Mouse (Mus musculus): ENCODE measurements around the gene Rbm14. TPM values are rescaled to one million over a fixed set of nuclear protein-coding genes. Genes with fewer than 3 reads are reported as not detected.

Rbm14 gene
- total RNA-seq, 2 experiments from 2014 or later: 23.0 to 24.5 TPM

GRCm38 (mm10) chr19:4756193-4756911 lies 55.1 kb downstream of the Rbm14 start, which contains the start of gene Rbm4b:
Gene Rbm4b, plus strand, starts transcription at chr19:4756497.
- peak; percentile 95 for DNase-seq
- intact Hi-C loops (cut with DNase I): loop anchor here (2.0 to 5.0 kb wide), 3 partner anchors 36 to 152 kb away; partner anchors contain the start of genes Gm21992, Rbm14 and Rbm4

GRCm38 (mm10) chr19:4755565-4756192 lies 55.8 kb downstream of the Rbm14 start:
- peak; percentile 87 to 90 for DNase-seq
- intact Hi-C loops (cut with DNase I): loop anchor here (1.0 to 5.0 kb wide), 6 partner anchors 37 to 245 kb away; partner anchors contain the start of genes Gm21992, Mrpl11, Rbm14 and Rbm4

Other genes starting within 250 kb of the Rbm14 start
- gene Lrfn4, start 196.0 kb downstream of the Rbm14 start, total RNA-seq (2021): 1 to 10 TPM; 7.7 to 9.2 TPM
- 10 to 100 TPM in 1 of 2 experiments, 1 to 10 TPM in 1; 9.4 to 10.1 TPM for gene Rce1, start 186.0 kb downstream of the Rbm14 start, total RNA-seq (2021)
- not detected for gene Gm960, start 113.0 kb downstream of the Rbm14 start, total RNA-seq (2021)
- under 1 TPM; 0.19 to 0.22 TPM for gene Sptbn2, start 100.5 kb downstream of the Rbm14 start, total RNA-seq (2021)
- 1 to 10 TPM; 5.9 to 7.0 TPM for gene Rbm4b, start 55.1 kb downstream of the Rbm14 start, total RNA-seq (2021)
- gene Rbm4, start 17.7 kb downstream of the Rbm14 start, total RNA-seq (2021): 10 to 100 TPM; 42.5 to 43.7 TPM
- 10 to 100 TPM; 18.3 to 19.8 TPM for gene Gm21992, start within 50 bp of the Rbm14 start, total RNA-seq (2021)
- 10 to 100 TPM; 28.4 to 30.3 TPM for gene Ccs, start 27.7 kb upstream of the Rbm14 start, total RNA-seq (2021)
- gene Ccdc87, start 27.7 kb upstream of the Rbm14 start, total RNA-seq (2021): not detected
- 10 to 100 TPM; 84.5 to 90.7 TPM for gene Ctsf, start 43.5 kb upstream of the Rbm14 start, total RNA-seq (2021)
- gene Actn3, start 66.3 kb upstream of the Rbm14 start, total RNA-seq (2021): under 1 TPM; 0.30 to 0.44 TPM
- 1 to 10 TPM; 3.2 to 3.4 TPM for gene Zdhhc24, start 67.0 kb upstream of the Rbm14 start, total RNA-seq (2021)
- gene Bbs1, start 95.0 kb upstream of the Rbm14 start, total RNA-seq (2021): 1 to 10 TPM; 2.3 to 5.1 TPM
- gene Dpp3, start 116.7 kb upstream of the Rbm14 start, total RNA-seq (2021): 10 to 100 TPM; 17.4 to 21.3 TPM
- gene Peli3, start 131.5 kb upstream of the Rbm14 start, total RNA-seq (2021): 1 to 10 TPM; 1.6 to 3.3 TPM
- gene Mrpl11, start 150.5 kb upstream of the Rbm14 start, total RNA-seq (2021): 10 to 100 TPM; 69.1 to 69.9 TPM
- not detected for gene Npas4, start 178.7 kb upstream of the Rbm14 start, total RNA-seq (2021)
- gene Slc29a2, start 212.2 kb upstream of the Rbm14 start, total RNA-seq (2021): 10 to 100 TPM; 12.7 to 13.2 TPM
- gene B4gat1, start 227.2 kb upstream of the Rbm14 start, total RNA-seq (2021): 10 to 100 TPM; 45.1 to 47.2 TPM
- gene AC124502.3, start 227.3 kb upstream of the Rbm14 start, total RNA-seq (2021): 1 to 10 TPM; 1.4 to 3.9 TPM
- gene Brms1, start 229.7 kb upstream of the Rbm14 start, total RNA-seq (2021): 10 to 100 TPM; 13.9 to 15.6 TPM
- 1 to 10 TPM; 1.8 to 2.1 TPM for gene Rin1, start 238.8 kb upstream of the Rbm14 start, total RNA-seq (2021)